Mouse (Mus musculus): ENCODE data around the gene Epn2.

Gene Epn2

GRCm38 (mm10) chr11:61469317-61469917, 110.1 kb downstream of the Epn2 start:
- no peak for DNase-seq (ENCODE audit: inconsistent age in 2 of 2, low spot score in 1 of 2)

DNA sequence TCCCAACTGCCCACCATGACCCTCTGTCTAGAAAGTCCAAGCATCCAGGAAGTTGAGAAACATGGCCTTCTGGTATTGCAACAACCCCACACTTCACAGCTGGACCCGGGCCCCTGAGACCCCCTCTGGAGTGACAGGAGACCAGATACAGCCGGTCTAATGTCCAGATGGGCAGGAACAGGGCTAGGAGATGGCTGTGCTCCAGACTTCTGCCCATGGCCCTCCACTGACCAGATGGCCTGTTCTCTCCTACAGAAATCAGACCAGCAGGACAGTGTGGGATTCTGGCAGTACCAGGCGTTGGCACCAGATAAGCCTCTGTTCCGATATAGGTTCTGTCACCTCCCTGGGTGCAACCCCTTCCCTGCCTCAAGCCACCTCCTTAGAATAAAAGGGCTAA, 111.0 kb downstream of the Epn2 start:
- no peak for DNase-seq (ENCODE audit: inconsistent age in 2 of 2, low spot score in 1 of 2)
